10 mouse cellular contexts compared by ENCODE assay signal in the genomic region with DNA sequence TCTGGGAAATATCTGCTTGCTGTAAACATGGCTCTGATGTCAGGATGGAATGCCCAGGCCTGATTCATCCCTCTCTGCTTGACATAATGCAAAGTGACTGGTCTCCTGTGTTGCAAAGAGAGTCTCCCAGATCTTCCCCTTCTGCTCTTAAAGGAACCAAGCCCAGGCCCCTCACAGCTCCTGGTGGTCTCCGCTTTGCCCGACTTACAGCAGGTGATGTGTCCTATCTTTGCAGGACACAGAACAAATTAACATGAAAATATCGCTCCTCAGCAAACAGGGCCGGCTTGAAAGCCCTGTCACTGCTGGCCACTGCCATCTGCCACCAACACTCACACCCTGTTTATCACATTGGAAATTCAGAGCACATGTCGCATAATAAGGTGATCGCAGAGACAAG. TPM values are rescaled to one million over a fixed set of nuclear protein-coding genes. Genes with fewer than 3 reads are reported as not detected.
DNase-seq lines count a peak whose midpoint lies in the region; ATAC-seq lines count a peak whose summit lies in the region.
"Had no signal": no experiment of that assay in that cellular context is flagged by ENCODE, and none has a peak within 500 bp of the region (broad histone marks: within the 10 kb centered on the region; RNA-seq: fewer than 3 reads in every experiment).

No protein-coding gene starts in this region.

- intact Hi-C loops in heart, postnatal 25 days (cut with DNase I): no loop called here

- no peaks in the 10 kb centered on the region for H3K27me3 ChIP-seq in forebrain, embryonic 11.5 days (ENCODE audit: control insufficient read depth, insufficient read depth, low read length)
- H3K27me3 ChIP-seq in forebrain, embryonic 10.5 days (ENCODE audit: poor library complexity, severe bottlenecking): no peaks in the 10 kb centered on the region
- no peaks in the 10 kb centered on the region for H3K27me3 ChIP-seq in hindbrain, embryonic 11.5 days (ENCODE audit: control insufficient read depth, insufficient read depth, low read length)
- H3K27me3 ChIP-seq in midbrain, embryonic 13.5 days: no peaks in the 10 kb centered on the region

- H3K9ac ChIP-seq in forebrain, embryonic 11.5 days (ENCODE audit: low read length): no peak overlapping the region
- H3K9ac ChIP-seq in hindbrain, embryonic 11.5 days (ENCODE audit: low read depth, low read length): no peak overlapping the region
- H3K9ac ChIP-seq in midbrain, embryonic 13.5 days (replicated peaks): no peak overlapping the region; the same call in 1 of the 2 replicates

- H3K27ac ChIP-seq in forebrain, embryonic 11.5 days (ENCODE audit: low read depth, low read length): no peak overlapping the region
- H3K27ac ChIP-seq in forebrain, embryonic 10.5 days: no peak overlapping the region
- H3K27ac ChIP-seq in hindbrain, embryonic 11.5 days (ENCODE audit: low read depth, low read length): peak overlapping the region; percentile 25; the same call in 1 of the 2 replicates
- H3K27ac ChIP-seq in midbrain, embryonic 13.5 days: peak overlapping the region; percentile 65

- no peaks in the 10 kb centered on the region for H3K9me3 ChIP-seq in forebrain, embryonic 11.5 days (ENCODE audit: control insufficient read depth, low read length)
- no peaks in the 10 kb centered on the region for H3K9me3 ChIP-seq in forebrain, embryonic 10.5 days
- no peaks in the 10 kb centered on the region for H3K9me3 ChIP-seq in hindbrain, embryonic 11.5 days (ENCODE audit: control insufficient read depth, low read length)
- no peaks in the 10 kb centered on the region for H3K9me3 ChIP-seq in midbrain, embryonic 13.5 days

- no peak overlapping the region for H3K4me2 ChIP-seq in forebrain, embryonic 11.5 days (ENCODE audit: low read depth, low read length, severe bottlenecking)
- no peak overlapping the region for H3K4me2 ChIP-seq in hindbrain, embryonic 11.5 days (replicated peaks; ENCODE audit: low read depth, low read length)
- peak overlapping the region; percentile 33 for H3K4me2 ChIP-seq in midbrain, embryonic 13.5 days (replicated peaks)

- DNase-seq in forebrain, embryonic 11.5 days (ENCODE audit: low spot score): no peak
- DNase-seq in forebrain, embryonic 10.5 days (ENCODE audit: extremely low spot score, low spot score): no peak
- DNase-seq in brain, adult 2 months (ENCODE audit: low read depth, low spot score): peak; percentile 14
- DNase-seq in hindbrain, embryonic 11.5 days (ENCODE audit: low spot score): peak; percentile 30
- DNase-seq in heart, postnatal 25 days (ENCODE audit: low spot score): no peak
- DNase-seq in spleen, postnatal 14 days (ENCODE audit: low spot score in 2 of 2): no peak
- DNase-seq: lung, adult 2 months; thymus, postnatal 36 days had no signal

- no peak overlapping the region for H3K4me3 ChIP-seq in forebrain, embryonic 11.5 days (ENCODE audit: low read depth, low read length)
- H3K4me3 ChIP-seq in forebrain, embryonic 10.5 days: no peak overlapping the region
- H3K4me3 ChIP-seq in hindbrain, embryonic 11.5 days (ENCODE audit: low read depth, low read length): no peak overlapping the region
- no peak overlapping the region for H3K4me3 ChIP-seq in midbrain, embryonic 13.5 days (replicated peaks)

- 58% methylated on average over 6 of the region's 6 CpGs for WGBS in forebrain, embryonic 11.5 days
- WGBS in forebrain, embryonic 10.5 days: 69% methylated on average over 6 of the region's 6 CpGs
- WGBS in hindbrain, embryonic 11.5 days: 42% methylated on average over 6 of the region's 6 CpGs
- 14% methylated on average over 6 of the region's 6 CpGs for WGBS in midbrain, embryonic 13.5 days

- ATAC-seq in forebrain, embryonic 11.5 days (replicated peaks; ENCODE audit: low FRiP score): peak; percentile 72
- peak; percentile 77 for ATAC-seq in hindbrain, embryonic 11.5 days (ENCODE audit: low FRiP score)
- peak; percentile 86 for ATAC-seq in midbrain, embryonic 13.5 days
- ATAC-seq in inflammation-experienced regulatory T-cells, adult 6 months: no peak

- H3K36me3 ChIP-seq in forebrain, embryonic 11.5 days (ENCODE audit: control insufficient read depth, insufficient read depth, low read length): no peaks in the 10 kb centered on the region
- H3K36me3 ChIP-seq in forebrain, embryonic 10.5 days (replicated peaks): peaks cover 2% of the 10 kb centered on the region; the same call in 1 of the 2 replicates
- no peaks in the 10 kb centered on the region for H3K36me3 ChIP-seq in hindbrain, embryonic 11.5 days (ENCODE audit: control insufficient read depth, insufficient read depth, low read length)
- no peaks in the 10 kb centered on the region for H3K36me3 ChIP-seq in midbrain, embryonic 13.5 days

- no peaks in the 10 kb centered on the region for H3K4me1 ChIP-seq in forebrain, embryonic 11.5 days (replicated peaks; ENCODE audit: control insufficient read depth, insufficient read depth, low read length)
- 0 out of 2 replicates have a peak, but pooled peaks cover 4% of the 10 kb centered on the region for H3K4me1 ChIP-seq in forebrain, embryonic 10.5 days
- H3K4me1 ChIP-seq in hindbrain, embryonic 11.5 days (replicated peaks; ENCODE audit: control insufficient read depth, insufficient read depth, low read length): no peaks in the 10 kb centered on the region; the same call in 1 of the 2 replicates
- H3K4me1 ChIP-seq in midbrain, embryonic 13.5 days (replicated peaks): peaks cover 31% of the 10 kb centered on the region

RNA-seq across cellular contexts. Expression of a gene that starts 53.7 kb away (rescaled TPM):
- 21.3 and 24.5 TPM in 2 replicates for polyA plus RNA-seq in forebrain, embryonic 11.5 days (2014; fragmentation: Nextera tagmentation; extraction: Ambion mirVana)
- 21.0 and 27.5 TPM in 2 replicates for polyA plus RNA-seq in forebrain, embryonic 10.5 days (2016; fragmentation: Nextera tagmentation; extraction: Ambion mirVana)
- polyA plus RNA-seq in hindbrain, embryonic 11.5 days (2014; fragmentation: Nextera tagmentation; extraction: Ambion mirVana): 15.0 and 17.8 TPM in 2 replicates
- 15.9 and 18.0 TPM in 2 replicates for polyA plus RNA-seq in midbrain, embryonic 13.5 days (2015; fragmentation: Nextera tagmentation; extraction: Ambion mirVana)
- 10 to 100 TPM; 21.7 to 46.6 (median 26.3) TPM for polyA plus RNA-seq in inflammation-experienced regulatory T-cells, adult 6 months (2017; shearing (Covaris generic))
- total RNA-seq in heart, postnatal 25 days (2021): 10 to 100 TPM; 12.1 to 15.2 TPM

Comparison
In these comparisons a context has a peak if more than half of its experiments do, and no peak if none do; other contexts are left out.
1. DNase-seq: peak in brain, adult 2 months (single experiment) and hindbrain, embryonic 11.5 days (single experiment); none in forebrain, embryonic 11.5 days (single experiment), forebrain, embryonic 10.5 days (single experiment), heart, postnatal 25 days (single experiment) and spleen, postnatal 14 days (0 of 2).
2. H3K27ac ChIP-seq: peak in hindbrain, embryonic 11.5 days (single experiment) and midbrain, embryonic 13.5 days (single experiment); none in forebrain, embryonic 11.5 days (single experiment) and forebrain, embryonic 10.5 days (single experiment).